ENCODE assay signal across 9 mouse cellular contexts in the genomic region with DNA sequence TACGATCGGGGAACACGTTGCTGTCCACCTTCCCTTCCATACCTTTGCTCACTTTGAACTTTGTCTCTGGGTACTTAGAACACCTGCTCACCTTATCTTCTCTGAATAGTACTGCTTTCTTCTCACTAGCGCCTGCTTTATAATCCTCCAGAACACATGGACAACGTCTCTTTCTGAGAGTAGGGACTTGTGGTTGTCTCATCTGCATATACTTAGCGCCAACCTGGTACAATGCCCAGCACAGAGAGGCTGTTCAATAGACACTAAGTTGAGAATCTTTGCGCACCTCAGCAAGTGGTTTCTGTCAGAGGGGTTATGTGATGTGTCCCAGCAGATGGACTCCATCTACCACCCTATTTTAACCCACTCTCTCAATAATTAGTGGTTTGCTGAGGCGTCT. TPM values are rescaled to one million over a fixed set of nuclear protein-coding genes. Genes with fewer than 3 reads are reported as not detected.
DNase-seq lines count a peak whose midpoint lies in the region; ATAC-seq and TF ChIP-seq lines count a peak whose summit lies in the region.
"Had no signal": no experiment of that assay in that cellular context is flagged by ENCODE, and none has a peak within 500 bp of the region (broad histone marks: within the 10 kb centered on the region; RNA-seq: fewer than 3 reads in every experiment).

No protein-coding gene starts in this region.

- no peak for ATAC-seq in erythroblast, adult 5-6 weeks (replicated peaks; ENCODE audit: low FRiP score, poor library complexity, severe bottlenecking)
- no peak for ATAC-seq in liver, embryonic 12.5 days
- no peak for ATAC-seq in activated CD4-positive, CD25-positive, alpha-beta regulatory T cell, adult 4 months

- peaks cover 29% of the 10 kb centered on the region for H3K36me3 ChIP-seq in erythroblast, embryonic 14.5 days (ENCODE audit: control insufficient read depth)
- no peaks in the 10 kb centered on the region; the same call in 1 of the 2 replicates for H3K36me3 ChIP-seq in testis, adult 2 months (ENCODE audit: control insufficient read depth, insufficient read depth, low read length)
- peaks cover 30% of the 10 kb centered on the region for H3K36me3 ChIP-seq in liver, embryonic 12.5 days

- TF ChIP-seq POLR2A in testis, adult 2 months (IDR thresholded peaks at IDR 0.05; ENCODE audit: control insufficient read depth, low read depth, low read length), result no peak

- peak overlapping the region; percentile 73; the same call in 1 of the 2 replicates for H3K27ac ChIP-seq in testis, adult 2 months (ENCODE audit: control insufficient read depth, insufficient read depth, low read depth, low read length)
- peak overlapping the region; percentile 86 for H3K27ac ChIP-seq in liver, embryonic 12.5 days

- H3K4me1 ChIP-seq in erythroblast, embryonic 14.5 days (ENCODE audit: control insufficient read depth), result peaks cover 77% of the 10 kb centered on the region
- peaks cover 5% of the 10 kb centered on the region for H3K4me1 ChIP-seq in testis, adult 2 months (ENCODE audit: control insufficient read depth, insufficient read depth, low read length)
- peaks cover 67% of the 10 kb centered on the region for H3K4me1 ChIP-seq in liver, embryonic 12.5 days

- peaks cover 3% of the 10 kb centered on the region; the same call in 1 of the 2 replicates for H3K27me3 ChIP-seq in erythroblast, embryonic 14.5 days (ENCODE audit: control insufficient read depth)
- no peaks in the 10 kb centered on the region for H3K27me3 ChIP-seq in testis, adult 2 months (ENCODE audit: control insufficient read depth, insufficient read depth, low read length)
- peaks cover 6% of the 10 kb centered on the region; the same call in 1 of the 2 replicates for H3K27me3 ChIP-seq in liver, embryonic 12.5 days (replicated peaks)

- H3K4me2 ChIP-seq in liver, embryonic 12.5 days, result peak overlapping the region; percentile 88

- H3K9ac ChIP-seq in liver, embryonic 12.5 days, result peak overlapping the region; percentile 79

- no peak for DNase-seq in testis, postnatal 14 days (ENCODE audit: low spot score)
- no peak for DNase-seq in ovary, postnatal 14 days (ENCODE audit: low spot score)
- DNase-seq in adrenal gland, postnatal 25 days, result no peak
- DNase-seq: cerebellum, adult 9-11 months had no signal

- H3K9me3 ChIP-seq in erythroblast, embryonic 14.5 days (ENCODE audit: control insufficient read depth, low read length), result no peaks in the 10 kb centered on the region
- no peaks in the 10 kb centered on the region for H3K9me3 ChIP-seq in liver, embryonic 12.5 days (replicated peaks)

- WGBS in liver, embryonic 12.5 days (ENCODE audit: insufficient replicate concordance), result 44% methylated on average over 8 of the region's 8 CpGs

- TF ChIP-seq CTCF in testis, adult 2 months (IDR thresholded peaks at IDR 0.05; ENCODE audit: control insufficient read depth, insufficient read depth, insufficient replicate concordance, low read depth, low read length), result no peak

- H3K4me3 ChIP-seq in erythroblast, embryonic 14.5 days (replicated peaks), result peak overlapping the region; percentile 78
- H3K4me3 ChIP-seq in testis, adult 2 months (ENCODE audit: control insufficient read depth, low read depth, low read length), result peak overlapping the region; percentile 95; the same call in 1 of the 2 replicates
- peak overlapping the region; percentile 82 for H3K4me3 ChIP-seq in liver, embryonic 12.5 days

RNA-seq across cellular contexts. Expression of a gene that starts 1.0 kb away (rescaled TPM):
- polyA plus RNA-seq in erythroblast, embryonic 14.5 days (2012), result 41.7 and 44.1 TPM in 2 replicates
- 63.7 and 67.4 TPM in 2 replicates for total RNA-seq in erythroblast, adult 5-6 weeks (2015; ENCODE audit: low replicate concordance)
- total RNA-seq in erythroblast, adult 5-6 weeks (2017; ENCODE audit: low replicate concordance), result 16.9 and 29.4 TPM in 2 replicates
- 133 and 144 TPM in 2 replicates for polyA plus RNA-seq in testis, adult 2 months (2012; rRNA removed)
- polyA plus RNA-seq in liver, embryonic 12.5 days (2016; fragmentation: Nextera tagmentation; extraction: Ambion mirVana), result 239 and 249 TPM in 2 replicates
- 100 to 1,000 TPM; 219 to 245 TPM for polyA plus RNA-seq in activated CD4-positive, CD25-positive, alpha-beta regulatory T cell, adult 4 months (2017; shearing (Covaris generic))
- total RNA-seq in adrenal gland, postnatal 25 days (2021), result 483 and 599 TPM in 2 replicates

RNA-seq across cellular contexts. Expression of a gene that starts 26.7 kb away (rescaled TPM):
- polyA plus RNA-seq in erythroblast, embryonic 14.5 days (2012), result 0.04 and 0.06 TPM in 2 replicates
- total RNA-seq in erythroblast, adult 5-6 weeks (2015; ENCODE audit: low replicate concordance), result 2.1 and 5.9 TPM in 2 replicates
- total RNA-seq in erythroblast, adult 5-6 weeks (2017; ENCODE audit: low replicate concordance), result 2.5 and 4.7 TPM in 2 replicates
- 1.0 and 4.0 TPM in 2 replicates for polyA plus RNA-seq in testis, adult 2 months (2012; rRNA removed)
- 1.3 and 1.7 TPM in 2 replicates for polyA plus RNA-seq in liver, embryonic 12.5 days (2016; fragmentation: Nextera tagmentation; extraction: Ambion mirVana)
- polyA plus RNA-seq in activated CD4-positive, CD25-positive, alpha-beta regulatory T cell, adult 4 months (2017; shearing (Covaris generic)), result 1 to 10 TPM; 2.0 TPM
- 2.7 and 4.2 TPM in 2 replicates for total RNA-seq in adrenal gland, postnatal 25 days (2021)

RNA-seq across cellular contexts. Expression of a gene that starts 40.8 kb away (rescaled TPM):
- 8.2 and 8.3 TPM in 2 replicates for polyA plus RNA-seq in erythroblast, embryonic 14.5 days (2012)
- 41.5 and 85.3 TPM in 2 replicates for total RNA-seq in erythroblast, adult 5-6 weeks (2015; ENCODE audit: low replicate concordance)
- total RNA-seq in erythroblast, adult 5-6 weeks (2017; ENCODE audit: low replicate concordance), result 47.5 and 50.3 TPM in 2 replicates
- 126 and 139 TPM in 2 replicates for polyA plus RNA-seq in testis, adult 2 months (2012; rRNA removed)
- polyA plus RNA-seq in liver, embryonic 12.5 days (2016; fragmentation: Nextera tagmentation; extraction: Ambion mirVana), result 257 and 271 TPM in 2 replicates
- 100 to 1,000 TPM; 169 to 182 TPM for polyA plus RNA-seq in activated CD4-positive, CD25-positive, alpha-beta regulatory T cell, adult 4 months (2017; shearing (Covaris generic))
- total RNA-seq in adrenal gland, postnatal 25 days (2021), result 140 and 156 TPM in 2 replicates

Comparison
In these comparisons a context has a peak if more than half of its experiments do, and no peak if none do; other contexts are left out.
1. RNA of a gene that starts 40.8 kb away (polyA plus RNA-seq): 257 to 271 TPM in liver, embryonic 12.5 days, 169 to 182 TPM in activated CD4-positive, CD25-positive, alpha-beta regulatory T cell, adult 4 months and 126 to 139 TPM in testis, adult 2 months; 8.2 to 8.3 TPM in erythroblast, embryonic 14.5 days; every median in the first group is over 10 times any median in the second.
2. Peak in every context shown above with its lines, with median percentiles within 50 percentile points of each other: H3K4me3 ChIP-seq.